Mouse (Mus musculus) embryo, embryonic 11.5 days (tissue): ENCODE data around the gene Proca1.
A peak's percentile ranks its signal among the peaks of the same experiment; 100 is the strongest.
"Not testable (repeated sequence)": the region's sequence is repeated elsewhere in the genome, so short reads cannot be mapped to it uniquely, and the experiment has no call there.

Source experiments
- DNase-seq: peaks from one replicate; pipeline ENCODE4 v3.0.0-alpha.2; 2012; ENCODE audit warnings: low read depth, low spot score

Gene Proca1

GRCm38 (mm10) chr11:78182450-78182849 lies 10.7 kb upstream of the Proca1 start:
- DNase-seq, result no peak

GRCm38 (mm10) chr11:78182961-78183844 lies 10.0 kb upstream of the Proca1 start, which contains the start of gene Rpl23a:
Rpl23a (minus strand) TSS chr11:78183584.
- no peak for DNase-seq

GRCm38 (mm10) chr11:78183884-78184514 lies 9.2 kb upstream of the Proca1 start:
- DNase-seq, result no peak

GRCm38 (mm10) chr11:78184702-78185101 lies 8.5 kb upstream of the Proca1 start:
- DNase-seq, result not testable (repeated sequence)

GRCm38 (mm10) chr11:78188331-78189233 lies 4.6 kb upstream of the Proca1 start, which contains the start of gene Rab34:
Rab34 (plus strand) TSS chr11:78188430.
- DNase-seq, result no peak

GRCm38 (mm10) chr11:78189234-78190040 lies 3.8 kb upstream of the Proca1 start:
- DNase-seq, result peak; percentile 82

- no peak for DNase-seq
These were observed 3.2 kb upstream of the Proca1 start for GRCm38 (mm10) chr11:78190041-78190440.

- DNase-seq, result peak; percentile 50
These were observed 1.4 kb downstream of the Proca1 start for GRCm38 (mm10) chr11:78194411-78195100.

GRCm38 (mm10) chr11:78195101-78195863 lies 2.1 kb downstream of the Proca1 start:
- no peak for DNase-seq

- no peak for DNase-seq
These were observed 9.2 kb downstream of the Proca1 start for GRCm38 (mm10) chr11:78202372-78202771.

GRCm38 (mm10) chr11:78204287-78204686 lies 11.1 kb downstream of the Proca1 start:
- DNase-seq, result no peak

- DNase-seq, result no peak
These were observed 12.4 kb downstream of the Proca1 start for GRCm38 (mm10) chr11:78205361-78206206.

GRCm38 (mm10) chr11:78207190-78207589 lies 14.0 kb downstream of the Proca1 start:
- DNase-seq, result no peak

- DNase-seq, result no peak
These were observed 16.7 kb downstream of the Proca1 start for GRCm38 (mm10) chr11:78209886-78210285.

- no peak for DNase-seq
These were observed 17.4 kb downstream of the Proca1 start for GRCm38 (mm10) chr11:78210615-78211014.

- no peak for DNase-seq
These were observed 18.3 kb downstream of the Proca1 start for GRCm38 (mm10) chr11:78211513-78211912.

GRCm38 (mm10) chr11:78213086-78213817 lies 20.1 kb downstream of the Proca1 start:
- no peak for DNase-seq
